Mouse (Mus musculus) heart, embryonic 13.5 days (tissue): ENCODE measurements around the gene Wdr95. TPM values are rescaled to one million over a fixed set of nuclear protein-coding genes. Genes with fewer than 3 reads are reported as not detected.

Experiments used
- ATAC-seq: fragments of 200-750 bp; cut with Nextera tagmentation; 2 replicates; pipeline ENCODE4 v1.8.0; 2017; ENCODE audit warnings: moderate TSS enrichment; ENCODE audit not compliant: insufficient number of reproducible peaks, low FRiP score, low TSS enrichment; ENCODE audit errors: extremely low read depth
- H3K27ac ChIP-seq: fragments of 300-500 bp; sonication (generic); replicated peaks from 2 replicates; pipeline ENCODE4 v1.5.1; 2015; ENCODE audit warnings: moderate library complexity, mild to moderate bottlenecking, inconsistent platforms
- H3K27me3 ChIP-seq: fragments of 300-500 bp; sonication (generic); replicated peaks from 2 replicates; pipeline ENCODE4 v1.6.1; 2015; ENCODE audit warnings: mild to moderate bottlenecking, inconsistent platforms
- H3K36me3 ChIP-seq: fragments of 300-500 bp; sonication (generic); 2 replicates; pipeline ENCODE4 v1.6.1; 2015; ENCODE audit warnings: mild to moderate bottlenecking, inconsistent platforms
- H3K4me1 ChIP-seq: fragments of 300-500 bp; sonication (generic); 2 replicates; pipeline ENCODE4 v1.6.1; 2015; ENCODE audit warnings: inconsistent platforms
- H3K4me2 ChIP-seq: fragments of 300-500 bp; sonication (generic); 2 replicates; pipeline ENCODE4 v1.6.1; 2015; ENCODE audit warnings: inconsistent platforms, mild to moderate bottlenecking, moderate library complexity
- H3K4me3 ChIP-seq: fragments of 300-500 bp; sonication (generic); 2 replicates; pipeline ENCODE4 v1.5.1; 2015; ENCODE audit warnings: moderate library complexity, mild to moderate bottlenecking, inconsistent platforms
- H3K9ac ChIP-seq: fragments of 300-500 bp; sonication (generic); 2 replicates; pipeline ENCODE4 v1.6.1; 2015; ENCODE audit warnings: inconsistent platforms, mild to moderate bottlenecking, moderate library complexity
- H3K9me3 ChIP-seq: fragments of 300-500 bp; sonication (generic); 2 replicates; pipeline ENCODE4 v1.6.1; 2016; ENCODE audit warnings: inconsistent platforms
- WGBS: fragments of 180-500 bp; shearing (Covaris S2); methylation state at CpG from one replicate; pipeline ENCODE4 v1.1.7; 2015; ENCODE audit warnings: mixed read lengths; 5-methylcytosine and 5-hydroxymethylcytosine counted together
- polyA plus RNA-seq: library from polyadenylated mRNA; unstranded; fragments of >200 nt; fragmentation: Nextera tagmentation; extraction: Ambion mirVana; gene quantifications from 2 replicates; pipeline ENCODE4 v1.2.1, GENCODE M21; 2015

The Wdr95 gene
- polyA plus RNA-seq, 1 experiment from 2014 or later = not detected

DNA sequence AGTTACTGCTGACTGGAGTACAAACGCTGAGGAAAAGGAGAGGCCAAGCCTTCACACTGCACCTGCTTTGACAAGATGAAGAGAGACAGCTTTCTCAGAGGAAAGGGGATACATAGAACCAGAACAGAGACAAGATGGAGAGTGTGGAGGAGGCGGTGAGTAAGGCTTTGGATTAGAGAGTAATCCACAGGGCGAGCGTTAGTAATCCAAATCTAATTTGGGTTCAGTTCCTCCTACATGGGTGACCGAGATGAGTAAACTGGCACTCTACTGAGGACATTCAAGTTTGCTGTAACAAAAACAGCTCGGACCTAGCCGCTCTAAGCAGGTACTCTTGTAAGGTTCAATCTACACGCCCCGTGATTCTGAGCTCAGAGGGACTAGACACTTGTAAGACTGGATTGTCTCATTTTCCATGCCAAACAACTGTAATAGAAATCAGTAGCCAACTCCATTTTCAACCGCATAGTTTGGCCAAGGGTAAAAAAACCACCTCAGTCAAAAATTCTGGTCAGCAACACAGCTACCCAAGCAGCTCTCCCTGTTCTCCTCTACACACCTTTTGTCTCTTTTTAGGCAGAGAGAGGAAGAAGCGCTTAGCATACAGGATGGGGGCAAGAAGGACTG, 106.0 kb downstream of the Wdr95 start:
- peaks cover 39% of the 10 kb centered on the region for H3K36me3 ChIP-seq
- 71% methylated on average over 11 of the region's 11 CpGs for WGBS
- peak overlapping the region; percentile 91 for H3K9ac ChIP-seq
- H3K4me1 ChIP-seq = peaks cover 17% of the 10 kb centered on the region
- peak overlapping the region; percentile 86 for H3K4me3 ChIP-seq
- H3K4me2 ChIP-seq = peak overlapping the region; percentile 94
- no peaks in the 10 kb centered on the region for H3K27me3 ChIP-seq
- no peak for ATAC-seq
- H3K27ac ChIP-seq = no peak overlapping the region
- no peaks in the 10 kb centered on the region for H3K9me3 ChIP-seq

DNA sequence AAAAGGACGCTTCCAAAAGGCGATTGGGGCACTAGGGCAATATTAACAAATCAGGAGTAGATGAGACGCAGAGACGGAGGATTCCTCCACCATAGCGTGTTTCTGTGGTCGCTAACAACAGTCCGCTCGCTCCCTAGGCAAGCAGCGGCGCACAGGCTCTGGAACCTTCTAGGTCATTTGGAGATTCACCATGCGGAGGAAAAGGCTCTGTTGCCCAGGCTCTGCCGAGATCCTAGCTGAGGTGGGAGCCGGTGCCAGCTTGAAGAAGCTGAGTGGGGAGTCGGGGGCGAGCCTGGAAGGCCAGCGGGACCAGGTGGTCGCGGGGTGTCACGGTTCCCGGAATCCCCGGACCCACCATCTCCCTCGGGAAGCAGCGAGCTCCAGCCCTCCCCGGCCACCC, 107.1 kb downstream of the Wdr95 start:
- under 1% methylated on average over 24 of the region's 24 CpGs for WGBS
- Histone ChIP-seq H3K27ac (peak overlapping the region; percentile 81), H3K27me3 (no peaks in the 10 kb centered on the region), H3K4me2 (peak overlapping the region; percentile 94), H3K4me1 (peaks cover 17% of the 10 kb centered on the region), H3K9me3 (no peaks in the 10 kb centered on the region), H3K9ac (peak overlapping the region; percentile 91), H3K4me3 (peak overlapping the region; percentile 86), H3K36me3 (peaks cover 28% of the 10 kb centered on the region)
- no peak for ATAC-seq

DNA sequence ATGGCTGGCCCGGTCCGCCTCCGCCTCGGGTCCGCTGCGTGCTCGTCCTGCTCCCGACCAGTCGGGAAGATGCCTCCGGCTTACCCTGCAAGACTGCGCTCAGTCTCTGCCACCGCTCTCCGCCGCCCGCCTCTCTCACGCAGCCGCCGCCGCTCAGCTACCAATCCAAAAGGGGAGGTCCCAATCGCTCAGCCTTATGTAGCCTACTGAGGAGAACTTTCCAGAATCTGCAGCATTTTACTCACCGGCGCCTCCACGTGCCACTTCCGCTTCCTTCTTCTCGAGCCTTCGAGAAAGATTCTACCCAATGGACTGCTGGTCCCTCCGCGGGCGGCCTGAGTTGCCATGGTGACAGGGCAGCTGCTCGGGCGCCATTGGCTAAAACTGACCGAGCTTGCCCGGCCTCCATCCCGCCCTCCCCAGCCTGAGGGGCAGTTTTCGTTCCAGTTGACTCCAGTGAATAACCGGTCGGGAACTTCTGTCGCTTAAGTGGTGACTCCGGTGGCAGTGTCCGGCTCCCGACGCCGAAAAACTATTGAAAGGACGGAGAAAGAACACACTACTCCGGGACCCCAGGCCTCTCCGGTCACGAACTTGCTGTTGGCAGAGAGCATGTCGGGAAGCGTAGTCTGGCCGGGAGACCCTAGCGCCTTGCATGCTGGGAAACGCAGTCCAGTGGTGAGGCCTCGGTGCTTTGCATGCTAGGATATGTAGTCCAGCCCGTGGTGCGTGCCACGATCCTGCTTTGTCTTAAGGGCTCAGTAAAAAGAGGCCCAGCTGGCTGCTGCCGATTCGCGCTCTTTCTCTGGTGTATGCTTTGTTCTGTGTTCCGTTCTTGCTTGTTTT, 107.8 kb downstream of the Wdr95 start, which contains the start of gene Hsph1:
Hsph1 (minus strand) TSS at position 302 of the 846 bp plus-strand sequence.
- WGBS = under 1% methylated on average over 58 of the region's 60 CpGs
- Histone ChIP-seq H3K4me1 (peaks cover 17% of the 10 kb centered on the region), H3K9me3 (no peaks in the 10 kb centered on the region), H3K9ac (peak within 1 kb of the TSS; percentile 91), H3K27me3 (no peaks in the 10 kb centered on the region), H3K4me3 (peak within 1 kb of the TSS; percentile 86), H3K4me2 (peak within 1 kb of the TSS; percentile 94), H3K27ac (peak within 1 kb of the TSS; percentile 81), H3K36me3 (peaks cover 21% of the 10 kb centered on the region)
- peak; percentile 97 for ATAC-seq

DNA sequence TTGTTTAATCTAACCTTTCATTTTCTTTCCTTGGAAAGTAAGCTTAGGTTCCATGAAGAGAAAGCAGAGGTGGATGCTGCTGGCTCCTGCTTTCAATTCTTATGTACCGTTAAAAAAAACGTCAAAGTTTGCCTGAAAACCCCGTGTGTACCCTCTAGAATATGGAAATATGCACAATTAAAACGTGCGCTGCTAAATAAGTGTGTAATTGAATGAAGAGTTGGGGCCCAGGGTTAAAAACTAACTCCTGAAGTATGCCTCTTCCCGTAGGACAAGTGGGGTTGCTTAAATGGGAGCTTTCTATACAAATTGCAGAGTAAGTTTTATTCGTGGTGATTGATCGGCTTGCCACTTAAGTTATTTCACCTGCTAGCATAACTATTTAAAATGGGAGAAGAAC, 108.8 kb downstream of the Wdr95 start:
- 68% methylated on average over 8 of the region's 8 CpGs for WGBS
- Histone ChIP-seq H3K9me3 (no peaks in the 10 kb centered on the region), H3K4me3 (peak overlapping the region; percentile 86), H3K9ac (peak overlapping the region; percentile 79), H3K4me1 (peaks cover 17% of the 10 kb centered on the region), H3K27ac (no peak overlapping the region), H3K4me2 (peak overlapping the region; percentile 94), H3K27me3 (no peaks in the 10 kb centered on the region), H3K36me3 (peaks cover 11% of the 10 kb centered on the region)
- no peak for ATAC-seq

DNA sequence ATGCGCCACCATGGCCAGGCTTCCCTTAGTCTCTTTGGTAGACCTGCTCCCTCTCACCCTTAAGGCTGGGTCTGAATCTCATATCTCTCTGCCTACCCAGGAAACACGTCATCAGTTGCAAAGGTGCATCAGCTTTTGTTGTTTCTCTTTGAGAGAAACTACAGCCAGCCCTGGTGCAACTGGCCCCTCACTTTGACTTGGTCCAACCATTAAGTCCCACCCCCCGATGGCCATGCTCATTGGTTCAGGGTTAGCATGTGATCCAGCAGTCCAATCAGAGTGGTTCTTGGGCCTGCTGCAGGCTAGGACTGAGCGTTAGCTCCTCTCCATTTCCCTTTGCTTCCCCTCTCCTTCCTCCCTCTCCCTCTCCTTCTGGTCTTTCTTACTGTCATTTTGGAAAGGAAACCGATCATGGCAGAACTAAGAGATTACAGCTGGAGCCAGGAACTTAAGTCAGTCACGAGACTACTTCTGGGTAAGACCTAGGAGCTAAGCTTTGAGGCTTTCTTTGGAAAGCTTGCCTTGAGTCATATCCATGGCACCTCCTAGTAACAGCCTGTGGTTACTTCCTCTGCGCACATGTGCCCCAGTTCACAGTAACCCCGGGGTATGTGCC, 112.9 kb downstream of the Wdr95 start:
- Histone ChIP-seq H3K4me1 (peaks cover 3% of the 10 kb centered on the region), H3K4me2 (no peak overlapping the region), H3K27me3 (no peaks in the 10 kb centered on the region), H3K9me3 (no peaks in the 10 kb centered on the region), H3K36me3 (no peaks in the 10 kb centered on the region), H3K4me3 (no peak overlapping the region), H3K9ac (no peak overlapping the region), H3K27ac (no peak overlapping the region)
- no peak for ATAC-seq
- 76% methylated on average over 8 of the region's 8 CpGs for WGBS

DNA sequence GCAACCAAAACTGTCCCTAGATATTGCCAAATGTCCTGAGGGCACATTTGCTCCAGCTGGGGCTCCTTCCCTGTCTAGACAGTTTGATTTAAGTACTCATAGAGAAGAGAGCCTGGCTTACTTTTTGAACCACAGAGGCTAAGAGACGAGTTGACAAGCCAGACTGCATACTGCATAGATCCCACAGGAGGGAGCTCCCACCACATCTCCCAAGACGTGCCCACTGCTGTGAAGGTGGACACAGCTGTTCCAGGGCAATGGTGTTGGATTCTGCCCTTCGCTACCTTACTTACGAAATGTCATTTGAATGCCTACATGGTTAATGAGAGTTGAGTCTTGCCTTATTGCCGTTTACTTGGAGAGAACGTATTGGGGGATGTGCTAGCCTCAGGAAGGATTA, 113.9 kb downstream of the Wdr95 start:
- Histone ChIP-seq H3K27me3 (no peaks in the 10 kb centered on the region), H3K4me3 (no peak overlapping the region), H3K36me3 (no peaks in the 10 kb centered on the region), H3K9me3 (no peaks in the 10 kb centered on the region), H3K4me2 (no peak overlapping the region), H3K9ac (no peak overlapping the region), H3K27ac (no peak overlapping the region), H3K4me1 (peaks cover 1% of the 10 kb centered on the region)
- ATAC-seq = no peak
- 59% methylated on average over 6 of the region's 6 CpGs for whole genome bisulfite sequencing

DNA sequence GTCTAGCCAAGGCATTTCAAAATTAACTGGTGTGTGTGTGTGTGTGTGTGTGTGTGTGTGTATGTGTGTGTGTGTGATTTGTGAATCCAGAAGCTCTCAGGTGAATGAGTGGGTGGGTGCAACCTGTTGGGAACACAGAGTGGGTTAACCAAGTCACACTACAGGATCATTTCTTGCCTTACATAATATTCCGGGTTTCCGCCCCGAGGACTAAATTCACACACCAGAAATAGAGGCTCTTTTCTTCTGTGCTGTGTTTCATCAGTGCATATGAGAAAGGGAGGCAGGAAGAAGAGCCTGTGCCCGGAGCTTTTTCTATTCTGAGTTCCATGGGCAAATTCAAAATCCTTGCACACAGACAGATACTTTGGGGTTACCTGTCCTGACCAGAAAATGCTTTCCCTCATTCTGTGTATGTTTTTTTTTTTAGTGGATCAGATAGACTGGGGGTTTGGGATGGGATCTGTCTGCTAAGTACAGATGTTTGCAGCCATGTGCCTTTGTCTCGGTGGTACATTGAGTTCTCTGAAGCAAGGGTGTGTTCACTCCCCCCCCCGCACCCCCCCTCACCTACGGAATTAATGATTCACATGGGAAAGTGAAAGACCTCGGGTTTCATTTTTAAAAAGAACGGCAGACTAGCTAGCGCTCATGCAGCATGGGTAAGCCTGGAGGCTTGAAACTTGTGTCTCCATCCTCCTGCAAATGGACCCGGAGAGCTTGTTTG, 114.5 kb downstream of the Wdr95 start:
- 76% methylated on average over 11 of the region's 11 CpGs for WGBS
- Histone ChIP-seq H3K4me2 (no peak overlapping the region), H3K36me3 (no peaks in the 10 kb centered on the region), H3K9ac (no peak overlapping the region), H3K27me3 (no peaks in the 10 kb centered on the region), H3K4me1 (peaks cover under 1% of the 10 kb centered on the region; the same call in 1 of the 2 replicates), H3K9me3 (no peaks in the 10 kb centered on the region), H3K4me3 (no peak overlapping the region), H3K27ac (no peak overlapping the region)
- ATAC-seq = no peak

DNA sequence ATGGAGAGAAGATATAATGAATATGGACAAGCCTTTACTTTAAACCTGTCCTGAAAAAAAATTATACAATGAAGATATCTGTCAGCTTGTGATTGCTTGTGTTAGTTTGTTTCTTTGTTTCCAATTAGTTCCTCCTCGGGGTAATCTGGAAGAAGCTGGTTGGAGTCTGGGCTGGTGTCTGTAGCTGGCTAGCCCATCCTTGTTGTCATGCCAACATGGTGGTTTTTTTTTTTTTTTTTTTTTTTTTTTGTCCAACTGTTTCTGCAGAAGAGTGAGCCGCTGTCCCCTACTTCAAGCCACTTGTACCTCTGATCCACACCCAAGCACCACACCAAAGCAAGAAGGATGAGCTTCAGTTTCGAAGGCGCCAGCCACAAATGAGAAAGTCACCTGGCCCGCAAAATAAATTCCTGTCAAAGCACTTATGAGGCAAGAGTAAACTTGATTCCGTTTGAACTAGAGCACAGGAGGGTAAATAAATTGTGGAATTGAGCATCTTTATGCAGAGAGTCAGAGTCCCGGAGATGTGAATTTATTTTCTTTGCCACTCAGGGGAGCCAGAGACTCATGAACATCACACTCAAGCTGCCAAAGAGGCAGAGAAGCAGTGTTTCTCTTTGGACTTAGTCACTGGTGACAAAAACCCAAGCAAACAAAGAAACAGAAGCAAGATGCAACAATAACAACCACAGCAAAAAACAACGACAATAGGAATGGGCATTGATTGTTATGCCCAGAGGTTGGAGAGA, 119.1 kb downstream of the Wdr95 start:
- no peaks in the 10 kb centered on the region for H3K9me3 ChIP-seq
- no peak overlapping the region for H3K9ac ChIP-seq
- WGBS = 75% methylated on average over 8 of the region's 8 CpGs
- no peaks in the 10 kb centered on the region for H3K36me3 ChIP-seq
- peaks cover 25% of the 10 kb centered on the region for H3K4me1 ChIP-seq
- no peak for ATAC-seq
- no peak overlapping the region for H3K4me3 ChIP-seq
- H3K27me3 ChIP-seq = no peaks in the 10 kb centered on the region
- no peak overlapping the region for H3K27ac ChIP-seq
- H3K4me2 ChIP-seq = no peak overlapping the region

DNA sequence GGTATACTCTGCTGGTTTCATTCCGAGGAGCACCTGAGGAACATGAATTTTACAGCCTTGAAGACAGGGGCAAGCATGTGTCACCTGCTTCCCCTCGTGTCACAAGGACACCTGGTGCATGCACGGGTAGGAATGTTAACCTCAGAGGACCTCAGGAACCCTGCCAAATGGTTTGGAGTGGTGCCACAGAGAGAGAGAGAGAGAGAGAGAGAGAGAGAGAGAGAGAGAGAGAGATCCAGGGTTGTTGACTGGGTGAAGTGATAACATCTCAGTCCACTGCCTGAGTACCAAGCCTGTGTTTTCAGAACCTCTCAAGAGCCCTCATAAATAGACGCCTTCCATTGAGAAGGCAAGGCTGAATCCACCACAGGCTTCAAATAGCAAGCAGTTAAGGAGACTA, 119.7 kb downstream of the Wdr95 start:
- Histone ChIP-seq H3K4me3 (no peak overlapping the region), H3K27ac (no peak overlapping the region), H3K4me2 (no peak overlapping the region), H3K36me3 (no peaks in the 10 kb centered on the region), H3K9me3 (no peaks in the 10 kb centered on the region), H3K9ac (no peak overlapping the region), H3K4me1 (peaks cover 25% of the 10 kb centered on the region), H3K27me3 (no peaks in the 10 kb centered on the region)
- no peak for ATAC-seq
- 45% methylated on average over 4 of the region's 4 CpGs for WGBS

DNA sequence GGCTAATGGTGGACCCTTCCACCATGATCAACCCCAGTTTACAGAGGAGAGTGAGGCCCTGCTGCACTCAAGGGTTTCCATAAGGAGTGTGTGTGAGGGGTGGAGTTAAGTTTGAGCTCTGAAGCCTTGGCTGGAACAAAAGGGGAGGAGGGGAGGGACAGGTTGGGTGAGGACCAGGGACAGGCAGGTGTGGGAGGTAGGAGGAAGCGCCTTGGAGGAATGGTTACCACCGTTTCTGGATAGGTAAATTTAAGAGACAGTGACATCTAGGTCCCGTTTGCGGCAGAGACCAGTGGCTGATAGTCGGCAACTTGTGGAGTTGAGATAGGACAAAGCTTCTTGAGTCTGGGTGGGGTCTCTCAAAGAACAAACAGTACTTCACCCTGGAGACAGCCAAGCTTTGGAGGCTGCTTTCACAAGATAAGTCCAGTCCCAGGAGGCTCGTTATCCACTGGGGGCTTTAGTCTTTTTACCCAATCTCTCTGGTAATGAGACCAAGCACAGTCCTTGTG, 120.5 kb downstream of the Wdr95 start:
- Histone ChIP-seq H3K4me3 (no peak overlapping the region), H3K27me3 (no peaks in the 10 kb centered on the region), H3K9ac (no peak overlapping the region), H3K4me1 (peaks cover 25% of the 10 kb centered on the region), H3K4me2 (no peak overlapping the region), H3K27ac (no peak overlapping the region), H3K9me3 (no peaks in the 10 kb centered on the region), H3K36me3 (no peaks in the 10 kb centered on the region)
- 36% methylated on average over 6 of the region's 6 CpGs for WGBS
- ATAC-seq = no peak; the same call in 1 of the 2 replicates
